Mouse (Mus musculus) thymus, postnatal 36 days (tissue): ENCODE measurements around the gene Gm13102.
"Not testable (repeated sequence)": the region's sequence is repeated elsewhere in the genome, so short reads cannot be mapped to it uniquely, and the experiment has no call there.

Source experiments
- DNase-seq, 2 experiments: peaks; one replicate each; pipeline ENCODE4 v3.0.0; 2022; ENCODE audit warnings: mixed read lengths in 2 of 2

The Gm13102 gene

GRCm38 (mm10) chr4:144106174-144106573 is at the start of gene Gm13102:
TSS of gene Gm13102 (plus strand) at chr4:144106474.
- DNase-seq: not testable (repeated sequence)

DNA sequence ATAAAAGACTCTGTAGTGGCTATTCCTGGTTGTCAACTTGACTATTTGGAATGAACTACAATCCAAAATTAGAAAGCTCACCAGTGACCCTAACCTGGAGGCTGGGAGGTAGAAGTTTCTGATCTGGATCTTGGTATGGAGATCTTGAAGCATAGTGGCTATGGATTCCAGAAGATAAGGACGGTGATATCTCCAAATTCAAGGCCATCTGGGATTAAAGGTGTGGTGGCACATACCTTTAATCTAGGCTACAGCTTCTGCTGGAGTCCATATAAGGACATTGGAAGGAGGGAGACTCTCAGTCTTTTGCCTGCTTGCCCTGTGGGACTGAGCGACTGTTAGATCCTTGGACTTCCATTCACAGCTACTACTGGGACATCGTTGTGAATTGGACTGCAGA is 47.4 kb upstream of the Gm13102 start, which contains the start of gene Pramel4:
Gene Pramel4 (plus strand): TSS at position 301 of the 400 bp plus-strand sequence.
- DNase-seq: not testable (repeated sequence)
